In the genomic region with DNA sequence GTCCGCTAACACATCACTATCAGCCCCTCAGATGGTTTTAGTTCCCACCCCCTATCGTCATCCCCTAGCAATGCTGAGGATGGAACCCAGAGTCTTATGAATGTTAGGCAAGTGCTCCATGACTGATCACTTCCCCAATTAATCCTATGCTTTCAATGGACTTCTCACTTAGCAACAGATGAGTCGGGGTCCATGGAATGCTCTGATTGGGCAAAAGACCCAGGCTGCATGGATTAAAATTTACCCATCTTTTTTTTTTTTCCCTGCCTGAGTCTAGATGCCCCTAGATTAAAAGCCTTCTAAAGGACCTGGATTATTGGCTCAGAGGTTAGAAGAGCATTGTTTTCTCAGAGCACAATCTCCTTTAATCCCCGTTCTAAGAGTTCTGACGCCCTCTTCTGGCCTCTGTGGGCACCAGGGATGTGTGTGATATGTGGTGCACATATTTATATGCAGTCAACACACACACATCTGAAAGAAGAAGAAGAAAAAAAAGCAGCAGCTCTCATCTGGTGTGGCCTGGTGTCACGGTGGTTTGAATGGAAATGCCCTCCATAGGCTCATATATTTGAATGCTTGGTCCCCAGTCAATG, we compare ENCODE assay signal across 10 mouse cellular contexts. TPM values are rescaled to one million over a fixed set of nuclear protein-coding genes. Genes with fewer than 3 reads are reported as not detected.
DNase-seq lines count a peak whose midpoint lies in the region; ATAC-seq and TF ChIP-seq lines count a peak whose summit lies in the region.
"Had no signal": no experiment of that assay in that cellular context is flagged by ENCODE, and none has a peak within 500 bp of the region (broad histone marks: within the 10 kb centered on the region; RNA-seq: fewer than 3 reads in every experiment).

No protein-coding gene starts in this region.

- peak; percentile 25; the same call in 1 of the 2 replicates for TF ChIP-seq CTCF in liver, embryonic 14.5 days (IDR thresholded peaks at IDR 0.05; ENCODE audit: low read depth)
- TF ChIP-seq CTCF in brain, embryonic 14.5 days (IDR thresholded peaks at IDR 0.05; ENCODE audit: borderline replicate concordance, extremely low read depth, insufficient read depth, insufficient read length): no peak

- no peaks in the 10 kb centered on the region for H3K27me3 ChIP-seq in liver, embryonic 14.5 days (ENCODE audit: control insufficient read depth, insufficient read depth, low read length)
- H3K27me3 ChIP-seq: lung, embryonic 15.5 days; Patski had no signal

- TF ChIP-seq POLR2A in brain, embryonic 14.5 days (IDR thresholded peaks at IDR 0.05; ENCODE audit: borderline replicate concordance, extremely low read depth, insufficient read depth, insufficient read length, poor library complexity, severe bottlenecking): no peak

- H3K4me2 ChIP-seq in liver, embryonic 14.5 days (ENCODE audit: low read depth): no peak overlapping the region
- H3K4me2 ChIP-seq: lung, embryonic 15.5 days had no signal

- DNase-seq in cerebellum, postnatal 14 days: peak; percentile 47 to 54
- peak in 1 of 3 experiments; percentile 33 for DNase-seq in liver, embryonic 14.5 days (ENCODE audit: low read depth in 3 of 3, low spot score in 3 of 3)
- DNase-seq in liver: no peak
- DNase-seq in brain, embryonic 14.5 days (ENCODE audit: low read depth): peak; percentile 55
- DNase-seq in urinary bladder, postnatal 25 days (ENCODE audit: low spot score): no peak
- no peak for DNase-seq in cerebellum, postnatal 25 days

- peaks cover 0 to 7% of the 10 kb centered on the region in 2 experiments; a peak in 2 of 4 replicates for H3K4me1 ChIP-seq in liver, embryonic 14.5 days (replicated peaks; ENCODE audit: control insufficient read depth in 2 of 2, insufficient read depth in 2 of 2, low read length in 1 of 2)

- ATAC-seq in cerebellum, adult (ENCODE audit: insufficient number of reproducible peaks, low FRiP score, low TSS enrichment): no peak
- ATAC-seq in liver, embryonic 14.5 days (ENCODE audit: insufficient read depth): no peak
- ATAC-seq in megakaryocyte, adult 5-6 weeks (ENCODE audit: poor library complexity, severe bottlenecking): peak; percentile 77
- ATAC-seq: Patski had no signal

- H3K4me3 ChIP-seq in liver, embryonic 14.5 days (ENCODE audit: insufficient read depth in 1 of 2, low read depth in 2 of 2, low read length in 2 of 2): no peak overlapping the region
- H3K4me3 ChIP-seq: lung, embryonic 15.5 days had no signal

- TF ChIP-seq EP300 in liver, embryonic 14.5 days (IDR thresholded peaks at IDR 0.05; ENCODE audit: low read depth): no peak

- no peak overlapping the region for H3K27ac ChIP-seq in liver, embryonic 14.5 days
- H3K27ac ChIP-seq: lung, embryonic 15.5 days had no signal

- WGBS in liver, embryonic 14.5 days (ENCODE audit: insufficient replicate concordance): 48% methylated on average over 6 of the region's 6 CpGs

- H3K9ac ChIP-seq in liver, embryonic 14.5 days (replicated peaks): no peak overlapping the region
- H3K9ac ChIP-seq: lung, embryonic 15.5 days had no signal

- H3K9me3 ChIP-seq in liver, embryonic 14.5 days (ENCODE audit: control insufficient read depth, low read length): no peaks in the 10 kb centered on the region
- H3K9me3 ChIP-seq: lung, embryonic 15.5 days had no signal

- no peaks in the 10 kb centered on the region for H3K36me3 ChIP-seq in liver, embryonic 14.5 days (replicated peaks; ENCODE audit: control insufficient read depth, insufficient read depth, low read depth)

RNA-seq across cellular contexts. Expression of gene Sar1b, which starts 46.2 kb away (rescaled TPM):
- polyA plus RNA-seq in liver, embryonic 14.5 days (2012; rRNA removed): 26.3 and 35.2 TPM in 2 replicates
- polyA plus RNA-seq in liver, embryonic 14.5 days (2014; fragmentation: Nextera tagmentation; extraction: Ambion mirVana): 80.4 and 80.7 TPM in 2 replicates
- 91.1 and 97.9 TPM in 2 replicates for polyA plus RNA-seq in brain, embryonic 14.5 days (2012; rRNA removed)
- total RNA-seq in megakaryocyte, adult 5-6 weeks (2015): 103 and 111 TPM in 2 replicates
- total RNA-seq in megakaryocyte, adult 5-6 weeks (2017): 47.7 and 53.2 TPM in 2 replicates

RNA-seq across cellular contexts. Expression of gene Sec24a, which starts 46.3 kb away (rescaled TPM):
- 3.7 TPM in 2 replicates for polyA plus RNA-seq in liver, embryonic 14.5 days (2012; rRNA removed)
- polyA plus RNA-seq in liver, embryonic 14.5 days (2014; fragmentation: Nextera tagmentation; extraction: Ambion mirVana): 6.2 and 6.6 TPM in 2 replicates
- 8.3 and 13.9 TPM in 2 replicates for polyA plus RNA-seq in brain, embryonic 14.5 days (2012; rRNA removed)
- 15.4 and 15.5 TPM in 2 replicates for total RNA-seq in megakaryocyte, adult 5-6 weeks (2015)
- 5.1 and 6.3 TPM in 2 replicates for total RNA-seq in megakaryocyte, adult 5-6 weeks (2017)

RNA-seq across cellular contexts. Expression of gene Jade2, which starts 47.7 kb away (rescaled TPM):
- 0.63 and 0.77 TPM in 2 replicates for polyA plus RNA-seq in liver, embryonic 14.5 days (2012; rRNA removed)
- 0.42 and 0.46 TPM in 2 replicates for polyA plus RNA-seq in liver, embryonic 14.5 days (2014; fragmentation: Nextera tagmentation; extraction: Ambion mirVana)
- polyA plus RNA-seq in brain, embryonic 14.5 days (2012; rRNA removed): 0.93 and 1.1 TPM in 2 replicates
- total RNA-seq in megakaryocyte, adult 5-6 weeks (2015): 1.9 and 2.1 TPM in 2 replicates
- total RNA-seq in megakaryocyte, adult 5-6 weeks (2017): 1.4 and 2.4 TPM in 2 replicates

Comparison
In these comparisons a context has a peak if more than half of its experiments do, and no peak if none do; other contexts are left out.
1. DNase-seq: peak in cerebellum, postnatal 14 days (2 of 2) and brain, embryonic 14.5 days (single experiment); none in liver (single experiment), urinary bladder, postnatal 25 days (single experiment) and cerebellum, postnatal 25 days (0 of 2).